Mouse (Mus musculus) layer of hippocampus, adult 9-10 months (tissue): ENCODE data around the gene A730009L09Rik.

ENCODE experiments used
- DNase-seq: peaks from one replicate; pipeline ENCODE4 v3.0.0; 2022; ENCODE audit warnings: low spot score

A730009L09Rik gene

GRCm38 (mm10) chr16:84559569-84560278, 44.8 kb downstream of the A730009L09Rik start:
- DNase-seq, result no peak

GRCm38 (mm10) chr16:84560279-84560602, 45.3 kb downstream of the A730009L09Rik start:
- no peak for DNase-seq
